In the genomic region with DNA sequence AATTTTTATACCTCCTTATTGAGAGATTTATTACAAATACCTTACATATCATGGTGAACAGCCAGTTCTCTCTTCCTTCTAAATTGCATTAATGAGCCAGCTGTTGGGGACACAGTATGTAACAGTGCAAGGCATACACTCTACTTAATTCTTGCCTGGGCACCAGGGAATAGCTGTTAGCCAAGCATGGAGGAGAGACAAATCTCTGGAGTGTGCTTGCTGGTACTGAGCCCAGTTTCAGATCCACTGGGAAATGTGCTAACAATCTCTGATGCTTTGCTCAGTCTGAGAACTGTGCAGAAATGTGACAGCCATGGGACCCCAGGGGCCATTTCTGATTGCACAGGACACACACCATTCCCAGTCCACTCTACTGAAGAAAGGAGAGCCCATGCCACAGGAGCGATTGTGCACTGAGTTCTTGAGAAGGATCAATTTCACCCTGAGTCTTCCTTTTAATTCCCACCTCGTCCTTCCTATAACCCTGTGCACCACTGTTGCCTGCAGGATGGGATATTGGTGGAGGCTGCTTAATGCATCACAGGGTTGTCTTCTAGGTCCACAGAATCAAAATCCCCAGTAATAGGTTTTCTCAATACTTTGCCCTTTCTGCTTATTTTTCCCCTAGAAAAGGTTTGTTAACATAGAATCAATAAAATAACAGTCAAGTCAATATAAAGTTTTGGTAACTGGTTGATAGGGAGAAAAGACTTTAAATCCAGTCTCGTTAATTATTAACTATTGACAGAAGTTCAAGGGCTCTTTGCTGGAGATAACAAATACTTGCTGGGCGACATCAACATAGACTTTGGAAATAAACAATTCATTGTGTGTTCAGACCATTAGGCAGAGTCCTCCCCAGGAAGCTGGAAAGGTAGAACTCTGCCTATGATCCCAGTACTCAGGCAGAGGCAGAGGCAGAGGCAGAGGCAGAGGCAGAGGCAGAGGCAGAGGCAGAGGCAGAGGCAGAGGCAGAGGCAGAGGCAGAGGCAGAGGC, we compare ENCODE assay signal across 9 mouse cellular contexts. TPM values are rescaled to one million over a fixed set of nuclear protein-coding genes. Genes with fewer than 3 reads are reported as not detected.
DNase-seq lines count a peak whose midpoint lies in the region; ATAC-seq lines count a peak whose summit lies in the region.
"Had no signal": no experiment of that assay in that cellular context is flagged by ENCODE, and none has a peak within 500 bp of the region (broad histone marks: within the 10 kb centered on the region; RNA-seq: fewer than 3 reads in every experiment).

No protein-coding gene starts in this region.

- peak; percentile 63 for DNase-seq in adrenal gland, postnatal 14 days
- DNase-seq in adrenal gland, postnatal 25 days = no peak
- DNase-seq in midbrain, embryonic 11.5 days (ENCODE audit: low spot score, missing footprints) = peak; percentile 45
- no peak for DNase-seq in midbrain, embryonic 10.5 days (ENCODE audit: low spot score)
- DNase-seq in testis, postnatal 10 days (ENCODE audit: low spot score) = peak; percentile 41
- DNase-seq in right cerebral cortex, postnatal 4 days = no peak
- DNase-seq in cerebellum, postnatal 4 days (ENCODE audit: low spot score in 2 of 2) = no peak

- no peak overlapping the region for H3K27ac ChIP-seq in midbrain, embryonic 11.5 days (ENCODE audit: low read depth, low read length)
- no peak overlapping the region for H3K27ac ChIP-seq in midbrain, embryonic 10.5 days (replicated peaks)
- peak overlapping the region; percentile 60 for H3K27ac ChIP-seq in liver, embryonic 16.5 days (ENCODE audit: low read length)

- ATAC-seq in midbrain, embryonic 11.5 days (ENCODE audit: low FRiP score) = no peak
- peak; percentile 93 for ATAC-seq in liver, embryonic 16.5 days (ENCODE audit: low read depth)

- H3K9me3 ChIP-seq in midbrain, embryonic 11.5 days (ENCODE audit: control insufficient read depth, low read length) = no peaks in the 10 kb centered on the region
- no peaks in the 10 kb centered on the region for H3K9me3 ChIP-seq in midbrain, embryonic 10.5 days (replicated peaks)
- no peaks in the 10 kb centered on the region for H3K9me3 ChIP-seq in liver, embryonic 16.5 days (replicated peaks; ENCODE audit: control insufficient read depth, low read length)

- H3K9ac ChIP-seq in midbrain, embryonic 11.5 days (ENCODE audit: low read length) = no peak overlapping the region
- no peak overlapping the region for H3K9ac ChIP-seq in liver, embryonic 16.5 days (ENCODE audit: low read depth, low read length)

- no peak overlapping the region for H3K4me2 ChIP-seq in midbrain, embryonic 11.5 days
- no peak overlapping the region for H3K4me2 ChIP-seq in liver, embryonic 16.5 days (ENCODE audit: low read depth, low read length)

- 85% methylated on average over 4 of the region's 4 CpGs for WGBS in midbrain, embryonic 11.5 days
- WGBS in midbrain, embryonic 10.5 days = 88% methylated on average over 4 of the region's 4 CpGs
- WGBS in liver, embryonic 16.5 days (ENCODE audit: insufficient replicate concordance) = 42% methylated on average over 4 of the region's 4 CpGs

- H3K4me1 ChIP-seq in midbrain, embryonic 11.5 days (ENCODE audit: control insufficient read depth, insufficient read depth, low read length) = no peaks in the 10 kb centered on the region
- H3K4me1 ChIP-seq in midbrain, embryonic 10.5 days = no peaks in the 10 kb centered on the region
- no peaks in the 10 kb centered on the region for H3K4me1 ChIP-seq in liver, embryonic 16.5 days (ENCODE audit: control insufficient read depth, low read depth, low read length)

- no peak overlapping the region for H3K4me3 ChIP-seq in midbrain, embryonic 11.5 days (ENCODE audit: low read depth, low read length)
- H3K4me3 ChIP-seq in midbrain, embryonic 10.5 days = no peak overlapping the region
- H3K4me3 ChIP-seq in liver, embryonic 16.5 days (ENCODE audit: low read depth, low read length) = no peak overlapping the region

- H3K27me3 ChIP-seq in midbrain, embryonic 11.5 days (ENCODE audit: control insufficient read depth, insufficient read depth, low read length) = no peaks in the 10 kb centered on the region
- H3K27me3 ChIP-seq in midbrain, embryonic 10.5 days (ENCODE audit: low read depth, poor library complexity, severe bottlenecking) = no peaks in the 10 kb centered on the region
- H3K27me3 ChIP-seq in liver, embryonic 16.5 days (ENCODE audit: control insufficient read depth, insufficient read depth, low read depth, low read length) = no peaks in the 10 kb centered on the region

- no peaks in the 10 kb centered on the region for H3K36me3 ChIP-seq in midbrain, embryonic 11.5 days (ENCODE audit: control insufficient read depth, insufficient read depth, low read length)
- no peaks in the 10 kb centered on the region for H3K36me3 ChIP-seq in midbrain, embryonic 10.5 days
- H3K36me3 ChIP-seq in liver, embryonic 16.5 days (ENCODE audit: control insufficient read depth, insufficient read depth) = no peaks in the 10 kb centered on the region; the same call in 1 of the 2 replicates

RNA-seq across cellular contexts. Expression of a gene that starts 25.1 kb away (rescaled TPM):
- total RNA-seq in adrenal gland, postnatal 14 days (2021) = 1.2 and 3.5 TPM in 2 replicates
- 0.67 and 0.81 TPM in 2 replicates for total RNA-seq in adrenal gland, postnatal 25 days (2021)
- polyA plus RNA-seq in midbrain, embryonic 11.5 days (2014; fragmentation: Nextera tagmentation; extraction: Ambion mirVana) = 3.1 and 3.4 TPM in 2 replicates
- 2.0 and 3.9 TPM in 2 replicates for polyA plus RNA-seq in midbrain, embryonic 10.5 days (2016; fragmentation: Nextera tagmentation; extraction: Ambion mirVana)
- polyA plus RNA-seq in liver, embryonic 16.5 days (2015; fragmentation: Nextera tagmentation; extraction: Ambion mirVana) = 3.2 and 3.3 TPM in 2 replicates
- total RNA-seq: MEL had no signal

RNA-seq across cellular contexts. Expression of a gene that starts 31.5 kb away (rescaled TPM):
- 32.7 and 37.4 TPM in 2 replicates for total RNA-seq in adrenal gland, postnatal 14 days (2021)
- 52.2 and 68.2 TPM in 2 replicates for total RNA-seq in adrenal gland, postnatal 25 days (2021)
- 28.2 and 29.0 TPM in 2 replicates for polyA plus RNA-seq in midbrain, embryonic 11.5 days (2014; fragmentation: Nextera tagmentation; extraction: Ambion mirVana)
- 31.4 and 33.4 TPM in 2 replicates for polyA plus RNA-seq in midbrain, embryonic 10.5 days (2016; fragmentation: Nextera tagmentation; extraction: Ambion mirVana)
- 15.3 and 16.6 TPM in 2 replicates for polyA plus RNA-seq in liver, embryonic 16.5 days (2015; fragmentation: Nextera tagmentation; extraction: Ambion mirVana)
- total RNA-seq: MEL had no signal

Comparison
In these comparisons a context has a peak if more than half of its experiments do, and no peak if none do; other contexts are left out.
1. DNase-seq: peak in adrenal gland, postnatal 14 days (single experiment), midbrain, embryonic 11.5 days (single experiment) and testis, postnatal 10 days (single experiment); none in adrenal gland, postnatal 25 days (single experiment), midbrain, embryonic 10.5 days (single experiment), right cerebral cortex, postnatal 4 days (single experiment) and cerebellum, postnatal 4 days (0 of 2).